Mouse (Mus musculus): ENCODE results near the gene Fam168a. TPM values are rescaled to one million over a fixed set of nuclear protein-coding genes. Genes with fewer than 3 reads are reported as not detected.

Gene Fam168a
- polyA plus RNA-seq, 1 experiment from 2014 or later, result 45.7 TPM

DNA sequence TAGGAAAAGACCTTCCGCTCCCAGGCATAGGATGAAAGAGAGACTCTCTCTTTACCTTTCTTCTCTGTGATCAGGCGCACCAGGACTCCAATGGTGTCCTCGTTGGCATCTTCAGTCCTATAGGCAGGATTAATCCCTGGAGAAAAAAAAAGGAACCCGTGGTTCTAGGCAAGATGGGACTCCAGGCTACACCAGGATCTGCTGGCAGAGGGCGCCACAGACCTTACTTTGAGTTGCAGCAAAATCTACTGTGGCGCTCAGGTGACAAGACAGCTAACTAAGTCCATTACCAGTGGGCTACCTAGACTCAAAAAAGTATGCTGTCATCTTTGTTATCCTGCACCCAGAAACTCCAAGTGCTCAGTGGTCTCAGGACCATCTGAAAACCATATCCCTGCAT lies 142.3 kb downstream of the Fam168a start:
- no peak for ATAC-seq (ENCODE audit: low read depth)
- WGBS, result 38% methylated on average over 6 of the region's 6 CpGs
- no peaks in the 10 kb centered on the region for H3K9me3 ChIP-seq (ENCODE audit: control insufficient read depth, low read length)
- no peak overlapping the region for H3K9ac ChIP-seq (ENCODE audit: low read length)
- H3K4me1 ChIP-seq (replicated peaks; ENCODE audit: control insufficient read depth, insufficient read depth, low read length), result peaks cover 16% of the 10 kb centered on the region
- H3K36me3 ChIP-seq (ENCODE audit: control insufficient read depth, insufficient read depth, low read length), result no peaks in the 10 kb centered on the region
- H3K4me2 ChIP-seq (ENCODE audit: low read depth, low read length), result no peak overlapping the region
- H3K27ac ChIP-seq (ENCODE audit: low read length), result no peak overlapping the region
- H3K27me3 ChIP-seq (ENCODE audit: control insufficient read depth, insufficient read depth, low read depth, low read length), result no peaks in the 10 kb centered on the region
- no peak overlapping the region for H3K4me3 ChIP-seq (ENCODE audit: low read length)

DNA sequence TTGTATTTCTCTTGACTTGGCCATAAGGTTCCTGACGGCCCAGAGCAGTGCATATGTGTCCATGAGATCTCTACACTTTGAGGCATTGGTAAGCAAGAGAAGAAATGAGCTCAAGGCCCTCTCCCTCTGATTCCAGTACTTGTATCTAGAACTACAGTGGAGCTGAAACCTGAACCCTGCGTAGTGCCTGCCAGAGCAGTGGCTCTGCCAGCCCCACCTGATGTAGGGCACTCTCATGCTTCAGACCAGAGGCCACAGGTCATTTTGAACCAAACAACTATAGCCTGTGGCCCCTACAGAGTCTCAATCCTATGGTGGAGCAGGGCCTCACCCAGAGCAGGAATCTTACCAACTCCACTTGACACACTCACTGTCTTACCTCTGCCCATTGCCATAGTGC lies 143.1 kb downstream of the Fam168a start:
- H3K4me1 ChIP-seq (replicated peaks; ENCODE audit: control insufficient read depth, insufficient read depth, low read length), result peaks cover 16% of the 10 kb centered on the region
- no peak overlapping the region for H3K27ac ChIP-seq (ENCODE audit: low read length)
- no peak overlapping the region for H3K4me3 ChIP-seq (ENCODE audit: low read length)
- WGBS, result 84% methylated on average over 2 of the region's 2 CpGs
- H3K4me2 ChIP-seq (ENCODE audit: low read depth, low read length), result no peak overlapping the region
- ATAC-seq (ENCODE audit: low read depth), result no peak
- H3K27me3 ChIP-seq (ENCODE audit: control insufficient read depth, insufficient read depth, low read depth, low read length), result no peaks in the 10 kb centered on the region
- H3K9ac ChIP-seq (ENCODE audit: low read length), result no peak overlapping the region
- no peaks in the 10 kb centered on the region for H3K9me3 ChIP-seq (ENCODE audit: control insufficient read depth, low read length)
- H3K36me3 ChIP-seq (ENCODE audit: control insufficient read depth, insufficient read depth, low read length), result no peaks in the 10 kb centered on the region

GRCm38 (mm10) chr7:100851481-100852356 lies 145.3 kb downstream of the Fam168a start:
- Histone ChIP-seq H3K27ac (ENCODE audit: low read length) (0 out of 2 replicates have a peak overlapping the region, but pooled peaks have one; percentile 19), H3K4me1 (replicated peaks; ENCODE audit: control insufficient read depth, insufficient read depth, low read length) (peaks cover 23% of the 10 kb centered on the region), H3K4me2 (ENCODE audit: low read depth, low read length) (no peak overlapping the region), H3K36me3 (ENCODE audit: control insufficient read depth, insufficient read depth, low read length) (no peaks in the 10 kb centered on the region), H3K27me3 (ENCODE audit: control insufficient read depth, insufficient read depth, low read depth, low read length) (no peaks in the 10 kb centered on the region), H3K9me3 (ENCODE audit: control insufficient read depth, low read length) (no peaks in the 10 kb centered on the region), H3K9ac (ENCODE audit: low read length) (0 out of 2 replicates have a peak overlapping the region, but pooled peaks have one; percentile 5), H3K4me3 (ENCODE audit: low read length) (no peak overlapping the region)
- ATAC-seq (ENCODE audit: low read depth), result peak; percentile 32; the same call in 1 of the 2 replicates
- 47% methylated on average over 9 of the region's 9 CpGs for WGBS

DNA sequence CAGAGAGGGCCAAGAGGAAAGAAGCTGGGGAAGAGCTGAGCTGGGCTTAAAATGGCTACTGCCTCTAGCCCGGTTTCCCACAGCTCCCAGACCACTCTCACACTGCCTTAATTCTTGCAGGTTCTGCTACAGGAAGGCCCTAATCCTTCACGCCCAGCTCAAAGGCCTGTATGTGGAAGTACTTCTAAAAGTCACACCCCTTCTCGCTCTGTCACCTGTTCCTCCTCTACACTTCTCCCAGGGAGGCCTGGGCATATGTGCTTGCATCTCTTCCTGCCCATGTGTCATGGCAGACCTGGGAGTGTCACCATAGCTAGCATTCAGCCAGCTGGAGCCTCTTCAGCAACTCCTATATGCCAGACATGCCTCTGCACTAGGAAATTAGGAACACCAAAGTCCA lies 147.0 kb downstream of the Fam168a start:
- H3K4me2 ChIP-seq (ENCODE audit: low read depth, low read length), result no peak overlapping the region
- ATAC-seq (ENCODE audit: low read depth), result no peak
- H3K9me3 ChIP-seq (ENCODE audit: control insufficient read depth, low read length), result no peaks in the 10 kb centered on the region
- no peaks in the 10 kb centered on the region for H3K36me3 ChIP-seq (ENCODE audit: control insufficient read depth, insufficient read depth, low read length)
- peaks cover 23% of the 10 kb centered on the region for H3K4me1 ChIP-seq (replicated peaks; ENCODE audit: control insufficient read depth, insufficient read depth, low read length)
- no peak overlapping the region for H3K27ac ChIP-seq (ENCODE audit: low read length)
- no peaks in the 10 kb centered on the region for H3K27me3 ChIP-seq (ENCODE audit: control insufficient read depth, insufficient read depth, low read depth, low read length)
- no peak overlapping the region for H3K4me3 ChIP-seq (ENCODE audit: low read length)
- 74% methylated on average over 3 of the region's 3 CpGs for WGBS
- H3K9ac ChIP-seq (ENCODE audit: low read length), result no peak overlapping the region

GRCm38 (mm10) chr7:100854137-100854814 lies 147.8 kb downstream of the Fam168a start:
- Histone ChIP-seq H3K36me3 (ENCODE audit: control insufficient read depth, insufficient read depth, low read length) (no peaks in the 10 kb centered on the region), H3K4me3 (ENCODE audit: low read length) (no peak overlapping the region), H3K4me2 (ENCODE audit: low read depth, low read length) (no peak overlapping the region; the same call in 1 of the 2 replicates), H3K9me3 (ENCODE audit: control insufficient read depth, low read length) (no peaks in the 10 kb centered on the region), H3K9ac (ENCODE audit: low read length) (no peak overlapping the region; the same call in 1 of the 2 replicates), H3K27ac (ENCODE audit: low read length) (no peak overlapping the region), H3K4me1 (replicated peaks; ENCODE audit: control insufficient read depth, insufficient read depth, low read length) (peaks cover 23% of the 10 kb centered on the region), H3K27me3 (ENCODE audit: control insufficient read depth, insufficient read depth, low read depth, low read length) (no peaks in the 10 kb centered on the region)
- WGBS, result 43% methylated on average over 6 of the region's 6 CpGs
- no peak for ATAC-seq (ENCODE audit: low read depth)

- no peak for ATAC-seq (ENCODE audit: low read depth)
- WGBS, result 65% methylated on average over 5 of the region's 5 CpGs
- no peaks in the 10 kb centered on the region for H3K27me3 ChIP-seq (ENCODE audit: control insufficient read depth, insufficient read depth, low read depth, low read length)
- H3K4me3 ChIP-seq (ENCODE audit: low read length), result no peak overlapping the region
- H3K9me3 ChIP-seq (ENCODE audit: control insufficient read depth, low read length), result no peaks in the 10 kb centered on the region
- peaks cover 23% of the 10 kb centered on the region for H3K4me1 ChIP-seq (replicated peaks; ENCODE audit: control insufficient read depth, insufficient read depth, low read length)
- H3K27ac ChIP-seq (ENCODE audit: low read length), result no peak overlapping the region
- no peak overlapping the region for H3K4me2 ChIP-seq (ENCODE audit: low read depth, low read length)
- no peaks in the 10 kb centered on the region for H3K36me3 ChIP-seq (ENCODE audit: control insufficient read depth, insufficient read depth, low read length)
- no peak overlapping the region; the same call in 1 of the 2 replicates for H3K9ac ChIP-seq (ENCODE audit: low read length)
Observed at GRCm38 (mm10) chr7:100854861-100855260, 148.4 kb downstream of the Fam168a start.

DNA sequence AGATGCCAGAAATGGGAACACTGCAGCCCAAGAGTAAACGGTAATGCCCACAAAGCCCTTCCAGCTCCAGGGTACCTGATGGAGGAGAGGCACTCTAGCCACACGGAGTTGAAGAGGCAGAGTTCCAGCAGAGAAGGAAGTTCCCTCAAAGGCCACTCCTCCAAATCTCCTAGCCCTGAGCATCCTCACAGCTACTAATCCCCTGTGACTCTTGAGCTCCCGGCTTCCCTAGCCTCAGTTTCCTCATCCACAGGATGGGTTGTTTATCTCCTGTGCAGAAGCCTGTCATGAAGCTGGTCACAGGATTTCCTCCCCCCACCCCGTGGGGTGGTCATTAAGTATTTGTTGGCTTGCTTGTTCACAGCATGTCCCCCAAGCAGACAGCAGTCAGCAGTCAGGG lies 148.9 kb downstream of the Fam168a start:
- 0 out of 2 replicates have a peak, but pooled peaks have one; percentile 5 for ATAC-seq (ENCODE audit: low read depth)

DNA sequence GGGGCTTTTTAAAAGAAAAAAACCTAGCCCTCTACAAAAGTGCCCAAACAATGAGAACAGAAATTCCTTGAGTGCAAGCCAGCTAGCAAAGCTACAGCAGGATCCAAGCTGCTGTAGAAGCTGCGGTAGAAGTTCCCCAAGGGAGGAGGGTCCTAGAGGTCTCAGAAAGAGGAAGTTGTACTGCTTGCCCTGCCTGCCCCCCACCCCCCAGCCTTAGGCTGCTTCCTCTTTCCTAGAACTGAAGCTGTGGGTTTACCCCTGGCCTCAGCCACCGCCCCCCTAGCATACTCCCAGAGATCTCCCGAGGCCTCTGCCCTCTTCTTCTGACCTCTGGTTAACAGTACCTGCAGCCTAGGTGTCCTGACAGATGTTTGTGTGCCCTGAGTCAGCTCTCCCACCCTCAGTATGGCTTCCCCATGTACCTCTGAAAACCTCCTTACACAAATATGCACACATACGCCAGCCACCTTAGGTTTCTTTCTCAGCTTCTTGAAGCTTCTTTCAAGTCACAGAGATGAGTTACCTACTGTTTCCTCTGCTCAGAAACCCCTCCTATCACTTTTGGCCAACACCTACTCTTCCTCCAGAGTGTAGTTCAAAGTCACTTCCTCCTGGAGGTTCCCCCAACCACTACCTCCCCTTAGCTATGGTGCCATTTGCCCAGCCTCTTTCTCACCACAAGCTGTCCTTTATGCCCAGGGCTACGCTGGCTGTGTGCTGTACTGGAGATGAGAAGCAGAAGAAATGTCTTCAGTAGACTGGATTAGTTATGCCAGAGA lies 149.5 kb downstream of the Fam168a start:
- no peaks in the 10 kb centered on the region for H3K27me3 ChIP-seq (ENCODE audit: control insufficient read depth, insufficient read depth, low read depth, low read length)
- H3K27ac ChIP-seq (ENCODE audit: low read length), result peak overlapping the region; percentile 57
- 49% methylated on average over 5 of the region's 5 CpGs for WGBS
- H3K4me1 ChIP-seq (replicated peaks; ENCODE audit: control insufficient read depth, insufficient read depth, low read length), result peaks cover 23% of the 10 kb centered on the region
- H3K9me3 ChIP-seq (ENCODE audit: control insufficient read depth, low read length), result no peaks in the 10 kb centered on the region
- H3K4me2 ChIP-seq (ENCODE audit: low read depth, low read length), result peak overlapping the region; percentile 20
- peak overlapping the region; percentile 47 for H3K9ac ChIP-seq (ENCODE audit: low read length)
- peak; percentile 61 for ATAC-seq (ENCODE audit: low read depth)
- H3K4me3 ChIP-seq (ENCODE audit: low read length), result no peak overlapping the region
- no peaks in the 10 kb centered on the region for H3K36me3 ChIP-seq (ENCODE audit: control insufficient read depth, insufficient read depth, low read length)

More for the DNA sequence above, 148.9 kb downstream of the Fam168a start:
- no peaks in the 10 kb centered on the region for H3K36me3 ChIP-seq (ENCODE audit: control insufficient read depth, insufficient read depth, low read length)
- no peak overlapping the region for H3K4me3 ChIP-seq (ENCODE audit: low read length)
- H3K9ac ChIP-seq (ENCODE audit: low read length), result peak overlapping the region; percentile 47
- H3K27me3 ChIP-seq (ENCODE audit: control insufficient read depth, insufficient read depth, low read depth, low read length), result no peaks in the 10 kb centered on the region
- no peaks in the 10 kb centered on the region for H3K9me3 ChIP-seq (ENCODE audit: control insufficient read depth, low read length)
- peaks cover 23% of the 10 kb centered on the region for H3K4me1 ChIP-seq (replicated peaks; ENCODE audit: control insufficient read depth, insufficient read depth, low read length)
- H3K4me2 ChIP-seq (ENCODE audit: low read depth, low read length), result peak overlapping the region; percentile 20
- 30% methylated on average over 4 of the region's 4 CpGs for WGBS
- peak overlapping the region; percentile 57 for H3K27ac ChIP-seq (ENCODE audit: low read length)
